Mouse (Mus musculus) lung, postnatal 0 days (tissue): ENCODE data around the gene Mypop. TPM values are rescaled to one million over a fixed set of nuclear protein-coding genes. Genes with fewer than 3 reads are reported as not detected.

Experiments
- ATAC-seq: fragments of 200-750 bp; cut with Nextera tagmentation; 2 replicates; pipeline ENCODE4 v1.8.0; 2017; ENCODE audit warnings: moderate library complexity
- DNase-seq: peaks from one replicate; pipeline ENCODE4 v3.0.0-alpha.2; 2016; ENCODE audit warnings: low spot score
- H3K27ac ChIP-seq: fragments of 300-500 bp; sonication (generic); 2 replicates; pipeline ENCODE4 v1.5.1; 2014; ENCODE audit warnings: antibody characterized with exemption, mild to moderate bottlenecking, low read length, mixed read lengths
- H3K27me3 ChIP-seq: fragments of 300-500 bp; sonication (generic); replicated peaks from 2 replicates; pipeline ENCODE4 v1.6.1; 2014; ENCODE audit warnings: low read length, mixed read lengths; ENCODE audit not compliant: insufficient read depth
- H3K36me3 ChIP-seq: fragments of 300-500 bp; sonication (generic); 2 replicates; pipeline ENCODE4 v1.6.1; 2014; ENCODE audit warnings: low read length, mixed read lengths; ENCODE audit not compliant: insufficient read depth
- H3K4me1 ChIP-seq: fragments of 300-500 bp; sonication (generic); 2 replicates; pipeline ENCODE4 v1.6.1; 2014; ENCODE audit warnings: antibody characterized with exemption, low read depth, low read length, mixed read lengths; ENCODE audit not compliant: insufficient read depth
- H3K4me2 ChIP-seq: fragments of 300-500 bp; sonication (generic); replicated peaks from 2 replicates; pipeline ENCODE4 v1.6.1; 2014; ENCODE audit warnings: low read depth, mild to moderate bottlenecking, low read length, moderate library complexity, mixed read lengths
- H3K4me3 ChIP-seq: fragments of 300-500 bp; sonication (generic); 2 replicates; pipeline ENCODE4 v1.5.1; 2014; ENCODE audit warnings: low read depth, low read length
- H3K9ac ChIP-seq: fragments of 300-500 bp; sonication (generic); replicated peaks from 2 replicates; pipeline ENCODE4 v1.6.1; 2014; ENCODE audit warnings: low read depth, mild to moderate bottlenecking
- H3K9me3 ChIP-seq: fragments of 300-500 bp; sonication (generic); 2 replicates; pipeline ENCODE4 v1.6.1; 2016; ENCODE audit warnings: low read length, mixed read lengths
- CTCF ChIP-seq: IDR thresholded peaks from 2 replicates; pipeline ENCODE4 v1.5.1; 2016; ENCODE audit warnings: antibody characterized with exemption, mild to moderate bottlenecking
- EP300 ChIP-seq: IDR thresholded peaks from 2 replicates; pipeline ENCODE4 v1.6.1; 2016; ENCODE audit warnings: antibody characterized with exemption, mild to moderate bottlenecking, control low read depth
- WGBS: fragments of 180-500 bp; shearing (Covaris S2); extraction: QIAGEN DNeasy Blood & Tissue Kit; methylation state at CpG from one replicate; pipeline ENCODE4 v1.1.7; 2014; 5-methylcytosine and 5-hydroxymethylcytosine counted together
- polyA plus RNA-seq: library from polyadenylated mRNA; unstranded; fragments of >200 nt; fragmentation: Nextera tagmentation; extraction: Ambion mirVana; gene quantifications from 2 replicates; pipeline ENCODE4 v1.2.1, GENCODE M21; 2015

The Mypop gene
- polyA plus RNA-seq, 1 experiment from 2014 or later, result 2.3 TPM

DNA sequence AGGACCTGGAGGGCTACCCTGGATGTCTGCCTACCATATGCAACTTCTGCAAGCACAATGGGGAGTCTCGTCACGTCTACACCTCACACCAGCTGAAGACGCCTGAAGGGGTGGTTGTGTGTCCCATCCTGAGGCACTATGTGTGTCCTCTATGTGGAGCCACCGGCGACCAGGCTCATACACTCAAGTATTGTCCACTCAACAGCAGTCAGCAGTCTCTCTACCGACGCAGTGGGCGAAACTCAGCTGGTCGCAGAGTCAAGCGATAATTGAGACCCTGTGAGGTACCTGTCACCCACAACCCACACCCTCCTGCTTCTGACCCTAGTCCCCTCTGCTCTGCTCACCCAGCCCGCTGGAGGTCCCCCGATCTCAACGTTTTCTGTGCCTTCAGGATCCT is 3.3 kb upstream of the Mypop start:
- no peak overlapping the region for H3K4me3 ChIP-seq
- H3K27ac ChIP-seq, result no peak overlapping the region
- H3K4me1 ChIP-seq, result peaks cover 12% of the 10 kb centered on the region
- H3K27me3 ChIP-seq, result 0 out of 2 replicates have a peak, but pooled peaks cover 4% of the 10 kb centered on the region
- TF ChIP-seq CTCF (no peak), EP300 (no peak)
- H3K9me3 ChIP-seq, result no peaks in the 10 kb centered on the region
- H3K4me2 ChIP-seq, result no peak overlapping the region
- H3K9ac ChIP-seq, result no peak overlapping the region
- no peak for DNase-seq
- WGBS, result 73% methylated on average over 13 of the region's 13 CpGs
- no peak for ATAC-seq
- H3K36me3 ChIP-seq, result no peaks in the 10 kb centered on the region

DNA sequence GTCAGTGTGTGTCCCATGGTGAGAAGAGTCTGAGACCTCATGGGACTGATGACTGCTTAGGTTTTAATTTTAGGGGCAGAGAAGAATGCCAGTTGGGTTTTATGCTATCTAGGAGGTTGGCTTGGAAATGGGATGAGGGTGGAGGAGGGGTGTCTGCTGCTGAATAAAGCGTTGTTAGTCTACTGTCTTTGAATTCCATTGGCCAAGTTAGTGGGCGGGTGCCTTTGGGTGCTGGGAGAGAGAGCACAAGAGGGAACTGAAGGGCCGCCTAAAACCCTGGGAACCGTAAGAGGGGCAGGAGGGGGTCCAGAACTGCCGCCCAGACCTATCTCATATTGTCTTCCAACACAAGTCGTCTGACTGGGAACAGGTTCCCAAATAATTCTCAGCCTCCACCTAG is 2.3 kb upstream of the Mypop start:
- no peaks in the 10 kb centered on the region for H3K9me3 ChIP-seq
- no peak overlapping the region for H3K27ac ChIP-seq
- 0 out of 2 replicates have a peak, but pooled peaks cover 4% of the 10 kb centered on the region for H3K27me3 ChIP-seq
- DNase-seq (no peak), ATAC-seq (no peak)
- no peaks in the 10 kb centered on the region for H3K36me3 ChIP-seq
- peaks cover 12% of the 10 kb centered on the region for H3K4me1 ChIP-seq
- no peak overlapping the region for H3K9ac ChIP-seq
- TF ChIP-seq CTCF, result no peak
- no peak for TF ChIP-seq EP300
- WGBS, result 69% methylated on average over 6 of the region's 6 CpGs
- no peak overlapping the region for H3K4me3 ChIP-seq
- H3K4me2 ChIP-seq, result no peak overlapping the region

DNA sequence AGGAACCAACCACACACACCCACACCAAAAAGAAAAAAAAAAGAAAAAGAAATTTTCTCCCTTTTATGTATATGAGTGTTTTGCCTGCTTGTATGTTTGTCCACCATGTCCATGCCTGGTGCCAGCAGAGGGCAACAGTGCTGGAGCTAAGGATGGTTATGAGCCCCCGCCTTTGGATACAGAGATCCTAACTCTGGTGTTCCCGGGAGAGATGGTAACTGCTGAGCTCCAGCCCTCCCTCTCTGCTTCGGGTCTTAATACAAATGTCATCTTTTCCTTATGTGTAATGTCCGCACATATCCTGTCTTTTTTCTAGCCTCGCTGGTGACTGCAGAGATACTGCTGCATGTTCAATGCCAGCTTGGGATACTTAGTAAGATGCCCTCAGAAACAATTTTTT is 1.1 kb upstream of the Mypop start:
- Histone ChIP-seq H3K9ac (no peak overlapping the region), H3K4me2 (no peak overlapping the region), H3K27me3 (0 out of 2 replicates have a peak, but pooled peaks cover 4% of the 10 kb centered on the region), H3K9me3 (no peaks in the 10 kb centered on the region), H3K4me3 (no peak overlapping the region), H3K36me3 (no peaks in the 10 kb centered on the region), H3K4me1 (peaks cover 12% of the 10 kb centered on the region), H3K27ac (no peak overlapping the region)
- DNase-seq, result no peak
- no peak for ATAC-seq
- peak; percentile 41 for TF ChIP-seq CTCF
- no peak for TF ChIP-seq EP300
- 5% methylated on average over 5 of the region's 5 CpGs for WGBS

DNA sequence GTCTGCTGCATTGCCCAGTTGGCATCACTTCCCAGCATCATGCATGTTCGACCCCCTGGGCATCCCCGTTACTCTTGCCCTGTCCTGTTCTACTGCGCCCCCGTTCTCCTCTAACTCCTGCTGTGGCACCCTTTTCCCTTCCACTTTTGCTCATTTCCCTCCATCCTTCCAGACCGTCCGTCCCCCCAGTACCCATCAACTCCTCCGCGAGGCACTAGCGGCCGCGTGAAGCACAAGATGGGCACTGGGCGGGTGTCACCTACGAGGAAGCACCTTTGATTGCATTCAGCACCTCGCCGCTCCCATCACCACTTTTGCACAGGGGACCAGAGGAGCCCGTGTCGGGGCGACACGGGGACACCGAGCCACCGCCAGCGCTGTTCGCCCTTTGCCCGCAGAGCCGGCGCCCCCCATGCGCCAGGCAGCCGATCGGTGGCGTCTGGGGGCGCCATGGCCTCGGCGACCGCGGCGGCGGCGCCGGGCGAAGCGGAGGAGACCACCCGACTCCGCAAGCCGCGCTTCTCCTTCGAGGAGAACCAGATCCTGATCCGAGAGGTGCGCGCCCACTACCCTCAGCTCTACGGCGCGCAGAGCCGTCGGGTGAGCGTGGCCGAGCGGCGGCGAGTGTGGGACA is 732 bp downstream of the Mypop start:
- no peaks in the 10 kb centered on the region for H3K36me3 ChIP-seq
- TF ChIP-seq CTCF, result no peak
- no peak overlapping the region for H3K9ac ChIP-seq
- peaks cover 12% of the 10 kb centered on the region for H3K4me1 ChIP-seq
- H3K27me3 ChIP-seq, result 0 out of 2 replicates have a peak, but pooled peaks cover 4% of the 10 kb centered on the region
- no peak for DNase-seq
- H3K4me2 ChIP-seq, result peak overlapping the region; percentile 67
- WGBS, result under 1% methylated on average over 57 of the region's 59 CpGs
- no peaks in the 10 kb centered on the region for H3K9me3 ChIP-seq
- no peak overlapping the region for H3K27ac ChIP-seq
- peak overlapping the region; percentile 37 for H3K4me3 ChIP-seq
- ATAC-seq, result no peak

GRCm38 (mm10) chr7:18992294-18992675 is 1.2 kb downstream of the Mypop start:
- Histone ChIP-seq H3K4me1 (peaks cover 12% of the 10 kb centered on the region), H3K9ac (no peak overlapping the region), H3K36me3 (no peaks in the 10 kb centered on the region), H3K27ac (no peak overlapping the region), H3K9me3 (no peaks in the 10 kb centered on the region), H3K27me3 (0 out of 2 replicates have a peak, but pooled peaks cover 4% of the 10 kb centered on the region), H3K4me3 (peak overlapping the region; percentile 37), H3K4me2 (peak overlapping the region; percentile 67)
- WGBS, result 2% methylated on average over 26 of the region's 31 CpGs
- DNase-seq (no peak), ATAC-seq (no peak)
- TF ChIP-seq EP300 (no peak), CTCF (no peak)

- no peak overlapping the region for H3K4me2 ChIP-seq
- H3K27me3 ChIP-seq, result 0 out of 2 replicates have a peak, but pooled peaks cover 4% of the 10 kb centered on the region
- no peak overlapping the region for H3K9ac ChIP-seq
- H3K36me3 ChIP-seq, result no peaks in the 10 kb centered on the region
- H3K4me3 ChIP-seq, result no peak overlapping the region
- no peak overlapping the region for H3K27ac ChIP-seq
- no peaks in the 10 kb centered on the region for H3K9me3 ChIP-seq
- no peak for TF ChIP-seq EP300
- TF ChIP-seq CTCF, result no peak
- ATAC-seq (no peak), DNase-seq (no peak)
- peaks cover 12% of the 10 kb centered on the region for H3K4me1 ChIP-seq
- 90% methylated on average over 5 of the region's 5 CpGs for WGBS
These were observed 2.0 kb downstream of the Mypop start for GRCm38 (mm10) chr7:18993036-18993435.

GRCm38 (mm10) chr7:18998835-18999234 is 7.8 kb downstream of the Mypop start:
- Histone ChIP-seq H3K9me3 (no peaks in the 10 kb centered on the region), H3K4me3 (no peak overlapping the region), H3K4me2 (no peak overlapping the region), H3K27ac (no peak overlapping the region), H3K4me1 (peaks cover 8% of the 10 kb centered on the region; the same call in 1 of the 2 replicates), H3K27me3 (no peaks in the 10 kb centered on the region), H3K9ac (no peak overlapping the region), H3K36me3 (no peaks in the 10 kb centered on the region)
- no peak for DNase-seq
- peak; percentile 43; the same call in 1 of the 2 replicates for TF ChIP-seq CTCF
- no peak for TF ChIP-seq EP300
- no peak for ATAC-seq
- WGBS, result 40% methylated on average over 9 of the region's 9 CpGs
